Mouse (Mus musculus): ENCODE measurements around the gene Zfand2a. TPM values are rescaled to one million over a fixed set of nuclear protein-coding genes. Genes with fewer than 3 reads are reported as not detected.
A peak's percentile ranks its signal among the peaks of the same experiment; 100 is the strongest.

The Zfand2a gene
- polyA plus RNA-seq (2015; fragmentation: Nextera tagmentation; extraction: Ambion mirVana) = 6.0 and 7.0 TPM in 2 replicates

- peak; percentile 98 for ATAC-seq
Observed at GRCm38 (mm10) chr5:139484185-139484814, at the start of gene Zfand2a. TSS of gene Zfand2a (minus strand) at chr5:139484549.

GRCm38 (mm10) chr5:139528851-139529250 is 44.5 kb upstream of the Zfand2a start:
- H3K27ac ChIP-seq = no peak overlapping the region
- no peaks in the 10 kb centered on the region for H3K4me1 ChIP-seq (replicated peaks)
- no peak for ATAC-seq
- no peaks in the 10 kb centered on the region for H3K36me3 ChIP-seq
- WGBS = 41% methylated on average over 7 of the region's 7 CpGs
- peaks cover 39% of the 10 kb centered on the region for H3K27me3 ChIP-seq (replicated peaks)
- no peak overlapping the region for H3K4me2 ChIP-seq (replicated peaks)
- H3K9me3 ChIP-seq = no peaks in the 10 kb centered on the region
- H3K4me3 ChIP-seq (replicated peaks) = no peak overlapping the region
- H3K9ac ChIP-seq = no peak overlapping the region

More at GRCm38 (mm10) chr5:139484185-139484814, at the start of gene Zfand2a:
- no peaks in the 10 kb centered on the region for H3K9me3 ChIP-seq
- peaks cover 6% of the 10 kb centered on the region for H3K4me1 ChIP-seq (replicated peaks)
- H3K9ac ChIP-seq = peak within 1 kb of the TSS; percentile 91
- H3K27ac ChIP-seq = peak within 1 kb of the TSS; percentile 85
- peaks cover 13% of the 10 kb centered on the region for H3K36me3 ChIP-seq
- H3K4me2 ChIP-seq (replicated peaks) = peak within 1 kb of the TSS; percentile 84
- WGBS = under 1% methylated on average over 42 of the region's 42 CpGs
- peak within 1 kb of the TSS; percentile 95 for H3K4me3 ChIP-seq (replicated peaks)
- H3K27me3 ChIP-seq (replicated peaks) = no peaks in the 10 kb centered on the region

GRCm38 (mm10) chr5:139521987-139522386 is 37.6 kb upstream of the Zfand2a start:
- Histone ChIP-seq H3K9me3 (no peaks in the 10 kb centered on the region), H3K4me1 (replicated peaks) (no peaks in the 10 kb centered on the region), H3K27me3 (replicated peaks) (no peaks in the 10 kb centered on the region), H3K4me2 (replicated peaks) (no peak overlapping the region), H3K36me3 (no peaks in the 10 kb centered on the region), H3K27ac (no peak overlapping the region), H3K4me3 (replicated peaks) (no peak overlapping the region), H3K9ac (no peak overlapping the region)
- no peak for ATAC-seq
- WGBS = 73% methylated on average over 10 of the region's 10 CpGs

- Histone ChIP-seq H3K4me3 (replicated peaks) (no peak overlapping the region), H3K9ac (no peak overlapping the region), H3K27ac (no peak overlapping the region), H3K27me3 (replicated peaks) (no peaks in the 10 kb centered on the region), H3K4me1 (replicated peaks) (no peaks in the 10 kb centered on the region), H3K4me2 (replicated peaks) (no peak overlapping the region), H3K36me3 (no peaks in the 10 kb centered on the region), H3K9me3 (no peaks in the 10 kb centered on the region)
- 41% methylated on average over 14 of the region's 14 CpGs for whole genome bisulfite sequencing
- ATAC-seq = no peak
Observed at GRCm38 (mm10) chr5:139520069-139520834, 35.9 kb upstream of the Zfand2a start.

GRCm38 (mm10) chr5:139516281-139516680 is 31.9 kb upstream of the Zfand2a start:
- 23% methylated on average over 11 of the region's 11 CpGs for WGBS
- Histone ChIP-seq H3K9ac (no peak overlapping the region), H3K4me3 (replicated peaks) (no peak overlapping the region), H3K27ac (no peak overlapping the region), H3K4me2 (replicated peaks) (no peak overlapping the region), H3K27me3 (replicated peaks) (no peaks in the 10 kb centered on the region), H3K36me3 (no peaks in the 10 kb centered on the region), H3K9me3 (no peaks in the 10 kb centered on the region), H3K4me1 (replicated peaks) (no peaks in the 10 kb centered on the region)
- no peak for ATAC-seq

GRCm38 (mm10) chr5:139512201-139512600 is 27.9 kb upstream of the Zfand2a start:
- H3K4me1 ChIP-seq (replicated peaks) = no peaks in the 10 kb centered on the region
- H3K27me3 ChIP-seq (replicated peaks) = peaks cover 12% of the 10 kb centered on the region
- no peak overlapping the region for H3K9ac ChIP-seq
- no peak for ATAC-seq
- H3K4me2 ChIP-seq (replicated peaks) = no peak overlapping the region
- no peaks in the 10 kb centered on the region for H3K9me3 ChIP-seq
- no peak overlapping the region for H3K4me3 ChIP-seq (replicated peaks)
- no peak overlapping the region for H3K27ac ChIP-seq
- no peaks in the 10 kb centered on the region for H3K36me3 ChIP-seq
- 85% methylated on average over 4 of the region's 4 CpGs for WGBS

GRCm38 (mm10) chr5:139510682-139511366 is 26.5 kb upstream of the Zfand2a start:
- Histone ChIP-seq H3K9me3 (no peaks in the 10 kb centered on the region), H3K27ac (no peak overlapping the region), H3K4me1 (replicated peaks) (no peaks in the 10 kb centered on the region), H3K36me3 (no peaks in the 10 kb centered on the region), H3K27me3 (replicated peaks) (peaks cover 12% of the 10 kb centered on the region), H3K9ac (no peak overlapping the region), H3K4me3 (replicated peaks) (no peak overlapping the region), H3K4me2 (replicated peaks) (no peak overlapping the region)
- peak; percentile 83 for ATAC-seq
- 11% methylated on average over 17 of the region's 17 CpGs for WGBS

- 24% methylated on average over 5 of the region's 5 CpGs for WGBS
- H3K27ac ChIP-seq = no peak overlapping the region
- H3K9me3 ChIP-seq = no peaks in the 10 kb centered on the region
- no peak overlapping the region for H3K4me2 ChIP-seq (replicated peaks)
- no peak overlapping the region for H3K4me3 ChIP-seq (replicated peaks)
- no peak for ATAC-seq
- no peaks in the 10 kb centered on the region for H3K36me3 ChIP-seq
- H3K9ac ChIP-seq = no peak overlapping the region
- H3K4me1 ChIP-seq (replicated peaks) = no peaks in the 10 kb centered on the region
- H3K27me3 ChIP-seq (replicated peaks) = peaks cover 17% of the 10 kb centered on the region
Observed at GRCm38 (mm10) chr5:139506207-139506606, 21.9 kb upstream of the Zfand2a start.

GRCm38 (mm10) chr5:139505073-139505606 is 20.8 kb upstream of the Zfand2a start:
- ATAC-seq = peak; percentile 47; the same call in 1 of the 2 replicates
- 6% methylated on average over 12 of the region's 14 CpGs for WGBS
- no peak overlapping the region for H3K9ac ChIP-seq

GRCm38 (mm10) chr5:139502281-139502680 is 17.9 kb upstream of the Zfand2a start:
- Histone ChIP-seq H3K27me3 (replicated peaks) (peaks cover 5% of the 10 kb centered on the region; the same call in 1 of the 2 replicates), H3K4me1 (replicated peaks) (no peaks in the 10 kb centered on the region), H3K4me3 (replicated peaks) (no peak overlapping the region), H3K36me3 (no peaks in the 10 kb centered on the region), H3K9me3 (no peaks in the 10 kb centered on the region), H3K27ac (no peak overlapping the region), H3K9ac (no peak overlapping the region), H3K4me2 (replicated peaks) (no peak overlapping the region)
- no peak for ATAC-seq
- WGBS = 91% methylated on average over 14 of the region's 14 CpGs

More at GRCm38 (mm10) chr5:139505073-139505606, 20.8 kb upstream of the Zfand2a start:
- H3K27ac ChIP-seq = no peak overlapping the region
- H3K36me3 ChIP-seq = no peaks in the 10 kb centered on the region
- no peak overlapping the region for H3K4me3 ChIP-seq (replicated peaks)
- H3K9me3 ChIP-seq = no peaks in the 10 kb centered on the region
- H3K27me3 ChIP-seq (replicated peaks) = peaks cover 8% of the 10 kb centered on the region; the same call in 1 of the 2 replicates
- no peak overlapping the region for H3K4me2 ChIP-seq (replicated peaks)
- no peaks in the 10 kb centered on the region for H3K4me1 ChIP-seq (replicated peaks)

GRCm38 (mm10) chr5:139498791-139499190 is 14.4 kb upstream of the Zfand2a start:
- H3K27me3 ChIP-seq (replicated peaks) = peaks cover 7% of the 10 kb centered on the region; the same call in 1 of the 2 replicates

GRCm38 (mm10) chr5:139496939-139497338 is 12.6 kb upstream of the Zfand2a start:
- 56% methylated on average over 5 of the region's 5 CpGs for WGBS
- peaks cover 12% of the 10 kb centered on the region; the same call in 1 of the 2 replicates for H3K27me3 ChIP-seq (replicated peaks)
- H3K4me3 ChIP-seq (replicated peaks) = no peak overlapping the region
- H3K9ac ChIP-seq = no peak overlapping the region
- H3K4me2 ChIP-seq (replicated peaks) = no peak overlapping the region
- no peak overlapping the region for H3K27ac ChIP-seq
- no peaks in the 10 kb centered on the region for H3K9me3 ChIP-seq
- H3K36me3 ChIP-seq = no peaks in the 10 kb centered on the region
- H3K4me1 ChIP-seq (replicated peaks) = no peaks in the 10 kb centered on the region
- ATAC-seq = no peak

More at GRCm38 (mm10) chr5:139498791-139499190, 14.4 kb upstream of the Zfand2a start:
- Histone ChIP-seq H3K4me3 (replicated peaks) (no peak overlapping the region), H3K9me3 (no peaks in the 10 kb centered on the region), H3K36me3 (no peaks in the 10 kb centered on the region), H3K4me1 (replicated peaks) (no peaks in the 10 kb centered on the region), H3K9ac (no peak overlapping the region), H3K27ac (no peak overlapping the region), H3K4me2 (replicated peaks) (no peak overlapping the region)
- ATAC-seq = no peak
- WGBS = 38% methylated on average over 5 of the region's 5 CpGs
